Mouse (Mus musculus) splenic B cell, adult 2 months (primary cell): ENCODE results near the gene Serpina1f.

Source experiments
- DNase-seq: peaks from one replicate; pipeline ENCODE4 v3.0.0-alpha.2; 2011; ENCODE audit warnings: low read depth, low spot score
- H3K27me3 ChIP-seq: 2 replicates; pipeline ENCODE4 v1.6.1; 2012; ENCODE audit warnings: mild to moderate bottlenecking, low read length, moderate library complexity, mixed read lengths; ENCODE audit not compliant: control insufficient read depth, poor library complexity, insufficient read depth, severe bottlenecking
- H3K36me3 ChIP-seq: 2 replicates; pipeline ENCODE4 v1.6.1; 2012; ENCODE audit warnings: mild to moderate bottlenecking, low read length, moderate library complexity, mixed read lengths; ENCODE audit not compliant: control insufficient read depth, poor library complexity, insufficient read depth, severe bottlenecking

The Serpina1f gene

DNA sequence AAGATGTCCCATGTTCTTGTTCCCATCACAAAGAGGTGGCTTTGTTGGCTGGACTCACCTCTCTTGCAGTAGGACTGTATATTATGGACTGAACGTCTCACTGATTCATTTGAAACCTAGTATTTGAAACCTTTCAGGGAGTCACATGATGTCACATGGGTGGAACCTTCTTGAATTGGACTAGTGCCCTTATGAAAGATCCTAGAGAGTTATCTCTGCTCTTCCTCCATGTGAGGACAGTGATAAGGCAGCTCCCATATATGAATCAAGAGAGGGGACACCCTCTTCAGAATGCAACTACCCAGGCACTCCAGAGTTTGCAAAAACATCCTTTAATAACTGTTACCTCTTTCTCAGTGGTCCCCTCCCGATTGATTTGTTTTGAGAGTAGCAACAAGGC, 49.0 kb downstream of the Serpina1f start:
- no peaks in the 10 kb centered on the region for H3K27me3 ChIP-seq
- H3K36me3 ChIP-seq: no peaks in the 10 kb centered on the region
- DNase-seq: no peak

DNA sequence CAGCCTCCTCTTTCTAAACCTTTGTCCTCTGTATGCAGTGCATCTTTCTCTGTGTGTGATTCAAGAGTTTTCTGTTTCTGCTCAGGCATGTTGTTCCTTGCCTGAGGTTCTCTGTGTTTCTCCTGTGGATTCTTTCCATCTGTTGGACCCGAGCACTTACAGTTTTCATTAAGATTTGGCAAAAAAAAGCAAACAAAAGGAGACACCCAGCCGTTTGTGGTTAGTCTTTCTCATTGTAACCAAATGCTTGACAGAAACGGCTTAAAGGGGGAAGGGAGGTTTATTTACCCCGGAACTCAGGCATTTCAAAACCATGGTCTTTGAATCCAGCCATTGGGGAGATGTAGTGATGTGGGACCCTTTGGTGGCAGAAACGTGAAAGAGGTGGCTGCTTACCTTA, 50.7 kb downstream of the Serpina1f start:
- DNase-seq: no peak

DNA sequence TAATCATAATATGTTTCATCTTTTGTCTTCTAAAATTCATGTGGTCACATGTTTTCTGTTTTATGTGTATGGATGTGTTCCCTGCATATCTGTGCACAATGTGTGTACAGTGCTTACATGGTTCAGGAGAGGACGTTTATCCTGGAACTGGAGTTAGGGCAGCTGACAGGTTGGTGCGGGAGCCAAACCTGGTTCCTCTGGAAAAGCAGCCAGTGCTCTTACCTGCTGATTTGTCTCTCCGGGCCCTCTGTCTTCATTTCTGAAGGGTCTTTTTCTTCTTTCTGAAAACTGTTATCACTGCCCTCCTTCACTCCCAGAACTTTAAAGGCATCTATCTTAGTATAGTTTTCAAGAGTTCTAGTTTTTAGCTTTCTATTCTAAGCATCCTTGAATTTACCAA, 51.5 kb downstream of the Serpina1f start:
- Histone ChIP-seq H3K36me3 (no peaks in the 10 kb centered on the region), H3K27me3 (no peaks in the 10 kb centered on the region)
- DNase-seq: no peak

More for the DNA sequence above, 50.7 kb downstream of the Serpina1f start:
- no peaks in the 10 kb centered on the region for H3K36me3 ChIP-seq
- H3K27me3 ChIP-seq: no peaks in the 10 kb centered on the region

GRCm38 (mm10) chr12:103643336-103643735, 52.0 kb downstream of the Serpina1f start:
- no peaks in the 10 kb centered on the region for H3K36me3 ChIP-seq
- peak; percentile 37 for DNase-seq
- H3K27me3 ChIP-seq: no peaks in the 10 kb centered on the region
